Mouse (Mus musculus): ENCODE measurements around the gene Slc27a1.
A peak's percentile ranks its signal among the peaks of the same experiment; 100 is the strongest.
"Not testable (repeated sequence)": the region's sequence is repeated elsewhere in the genome, so short reads cannot be mapped to it uniquely, and the experiment has no call there.

Slc27a1 gene

DNA sequence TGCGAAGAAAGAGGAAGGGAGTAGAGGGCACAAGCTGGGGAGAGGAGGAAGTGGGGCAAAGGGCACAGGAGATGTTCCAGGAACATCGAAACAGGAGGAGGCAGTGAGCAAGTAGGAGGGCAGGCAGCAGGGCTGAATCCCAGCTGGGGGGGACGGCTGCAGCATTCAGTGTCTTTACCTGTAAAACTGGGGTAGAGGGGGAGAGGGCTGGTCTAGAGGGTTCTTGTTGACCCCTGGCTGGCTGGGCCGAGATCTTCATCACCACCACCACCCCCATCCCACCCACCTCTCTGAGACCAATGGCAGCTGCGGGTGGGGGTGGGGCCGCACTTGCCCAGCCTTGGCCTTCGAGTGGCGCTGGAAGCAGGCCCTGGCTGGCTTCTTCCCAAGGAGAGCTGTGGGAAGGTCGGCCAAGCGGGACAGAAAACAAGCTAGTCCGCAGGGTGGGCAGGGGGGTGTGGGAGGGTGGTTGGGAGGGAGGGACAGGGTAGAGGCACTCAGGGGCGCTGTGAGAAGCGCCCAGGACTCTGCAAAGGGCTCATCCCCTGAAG is at the start of gene Slc27a1:
Gene Slc27a1, plus strand, starts transcription at position 496 of the 551 bp plus-strand sequence.
- no peak for DNase-seq (ENCODE audit: low spot score)

DNA sequence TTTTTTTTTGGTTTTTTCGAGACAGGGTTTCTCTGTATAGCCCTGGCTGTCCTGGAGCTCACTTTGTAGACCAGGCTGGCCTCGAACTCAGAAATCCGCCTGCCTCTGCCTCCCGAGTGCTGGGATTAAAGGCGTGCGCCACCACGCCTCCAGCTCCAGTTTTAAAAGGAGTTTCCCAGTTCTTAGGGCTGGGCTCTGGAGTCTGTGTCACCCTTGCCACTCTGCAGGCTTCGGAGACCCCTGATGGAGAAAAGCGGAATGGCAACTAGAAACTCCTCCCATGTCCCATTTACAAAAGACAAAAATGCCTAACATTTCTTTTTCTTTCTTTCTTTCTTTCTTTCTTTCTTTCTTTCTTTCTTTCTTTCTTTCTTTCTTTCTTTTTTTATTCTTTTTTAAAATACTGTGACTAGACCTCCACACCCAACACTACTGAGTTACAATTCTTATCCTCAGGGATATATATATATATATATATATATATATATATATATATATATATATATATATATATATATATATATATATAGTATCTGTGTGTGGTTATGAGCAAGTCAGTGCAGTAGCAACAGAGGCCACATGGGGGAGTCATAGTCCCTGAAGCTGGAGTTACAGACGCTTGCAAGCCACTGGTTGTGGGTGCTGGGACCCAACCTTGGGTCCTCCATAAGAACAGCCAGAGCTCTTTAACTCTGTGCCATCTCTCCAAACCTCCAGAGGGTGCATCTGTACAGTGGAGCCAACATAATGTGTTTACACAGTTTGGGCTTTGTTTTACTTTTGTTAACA is 49.5 kb upstream of the Slc27a1 start:
- DNase-seq (ENCODE audit: low spot score) = peak; percentile 57

DNA sequence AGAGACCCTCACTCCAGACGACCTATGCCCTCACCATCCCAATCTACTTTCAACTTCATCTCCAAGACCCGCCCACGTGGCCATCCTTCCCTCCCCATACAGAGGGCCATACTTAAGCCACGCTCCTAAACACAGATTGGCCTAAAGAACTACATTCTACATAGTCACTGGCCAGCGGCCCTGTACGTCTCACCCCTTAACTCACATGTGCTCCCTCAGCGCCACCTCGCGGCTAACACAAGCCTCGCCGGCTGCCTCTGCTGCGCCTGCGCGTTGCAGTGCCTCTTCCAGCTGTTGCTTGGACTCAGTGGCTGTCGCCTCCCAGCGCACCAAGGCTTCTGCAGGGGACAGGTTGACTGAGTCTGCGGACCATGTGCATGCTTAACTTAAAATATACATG is 47.0 kb upstream of the Slc27a1 start:
- DNase-seq (ENCODE audit: low spot score) = peak; percentile 83

DNA sequence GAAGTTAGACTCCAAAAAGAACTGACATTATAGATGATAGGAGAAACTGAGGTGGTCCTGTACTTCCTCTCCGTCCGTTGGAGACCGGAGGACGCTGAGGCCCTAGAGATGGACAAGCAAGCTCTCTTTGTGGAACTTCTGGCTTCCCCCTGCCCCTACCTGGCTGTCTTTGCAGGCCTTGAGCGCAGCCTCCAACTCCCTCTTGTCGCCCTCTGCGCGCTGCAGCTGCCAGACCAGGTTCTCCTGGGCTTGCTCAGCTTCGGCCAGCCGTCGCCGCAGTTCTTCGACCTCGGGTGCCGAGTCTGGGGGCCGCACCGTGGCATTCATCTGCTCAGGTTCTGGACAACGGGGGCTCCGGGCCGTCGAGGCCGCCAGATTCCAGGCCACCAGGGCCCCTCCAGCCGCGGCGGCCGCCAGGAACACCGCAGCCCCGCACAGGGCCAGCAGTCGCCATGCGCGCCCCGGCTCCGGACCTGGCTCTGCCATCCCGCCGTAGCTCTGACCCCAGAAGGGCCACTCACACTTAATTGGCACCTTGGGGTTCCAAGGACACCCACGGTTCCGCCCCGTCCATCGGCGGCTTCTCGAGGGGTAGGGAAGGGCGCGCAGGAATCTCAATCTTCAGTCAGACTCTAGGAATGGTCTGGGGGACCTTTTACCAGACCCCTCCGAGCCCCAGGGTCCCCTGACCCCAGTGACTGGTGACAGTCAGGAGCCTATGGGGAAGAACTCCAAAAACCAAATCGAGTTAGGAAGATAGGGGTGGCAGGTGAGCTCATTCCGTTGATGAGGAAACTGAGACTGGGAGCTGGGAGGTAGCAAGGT is 43.2 kb upstream of the Slc27a1 start, which contains the start of gene Ccdc194:
Gene Ccdc194, minus strand, starts transcription at position 486 of the 825 bp plus-strand sequence.
- DNase-seq (ENCODE audit: low spot score) = no peak

DNA sequence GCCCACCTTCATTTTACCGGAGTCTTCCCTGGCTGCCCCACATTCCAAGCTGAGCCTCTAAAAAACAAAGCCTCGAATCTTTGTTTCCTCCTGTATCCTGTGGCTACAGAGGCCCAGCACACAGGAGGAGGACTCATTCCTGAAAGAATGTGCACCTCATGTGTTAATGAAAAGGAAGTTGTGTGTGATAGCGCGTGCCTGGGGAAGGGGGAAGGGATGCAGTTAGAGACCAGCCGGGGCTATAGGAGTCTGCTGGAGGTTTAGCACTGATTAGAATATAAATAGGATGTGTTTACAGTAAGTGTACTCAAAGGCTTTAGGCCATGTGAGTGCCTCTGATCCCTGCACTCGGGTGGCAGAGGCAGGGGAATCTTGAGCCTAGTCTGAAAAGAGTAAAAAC is 42.4 kb upstream of the Slc27a1 start:
- no peak for DNase-seq (ENCODE audit: low spot score)

DNA sequence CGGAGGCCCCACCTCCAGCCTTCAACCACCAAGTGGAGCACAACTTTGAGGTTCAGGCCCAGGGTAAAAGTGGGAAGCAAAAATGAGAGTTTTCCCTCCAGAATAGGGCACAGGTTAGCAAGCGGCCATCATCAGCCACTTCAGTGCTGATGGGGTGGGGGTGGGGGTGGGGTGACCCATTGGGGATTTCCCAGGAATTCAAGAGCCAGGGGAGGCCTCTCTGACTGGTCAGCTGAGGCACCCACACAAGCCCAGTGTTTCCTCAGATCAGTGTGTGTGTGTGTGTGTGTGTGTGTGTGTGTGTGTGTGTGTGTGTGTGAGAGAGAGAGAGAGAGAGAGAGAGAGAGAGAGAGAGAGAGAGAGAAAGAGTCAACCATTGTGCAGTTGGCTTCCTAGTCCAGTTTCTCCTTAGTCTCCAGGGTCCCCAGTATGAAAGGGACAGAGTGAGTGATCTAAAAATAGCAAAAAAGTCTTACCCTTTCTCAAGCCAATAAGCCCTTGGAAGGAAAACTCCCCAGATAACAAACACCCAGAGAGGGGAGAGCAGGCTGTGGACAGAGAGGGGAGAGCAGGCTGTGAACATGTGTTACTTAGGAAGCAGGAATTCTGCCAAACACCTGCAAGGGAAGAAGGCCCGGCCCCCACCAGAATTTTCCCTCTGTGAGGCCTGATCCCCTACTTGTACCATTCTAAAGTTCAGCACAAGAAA is 41.4 kb upstream of the Slc27a1 start:
- no peak for DNase-seq (ENCODE audit: low spot score)

DNA sequence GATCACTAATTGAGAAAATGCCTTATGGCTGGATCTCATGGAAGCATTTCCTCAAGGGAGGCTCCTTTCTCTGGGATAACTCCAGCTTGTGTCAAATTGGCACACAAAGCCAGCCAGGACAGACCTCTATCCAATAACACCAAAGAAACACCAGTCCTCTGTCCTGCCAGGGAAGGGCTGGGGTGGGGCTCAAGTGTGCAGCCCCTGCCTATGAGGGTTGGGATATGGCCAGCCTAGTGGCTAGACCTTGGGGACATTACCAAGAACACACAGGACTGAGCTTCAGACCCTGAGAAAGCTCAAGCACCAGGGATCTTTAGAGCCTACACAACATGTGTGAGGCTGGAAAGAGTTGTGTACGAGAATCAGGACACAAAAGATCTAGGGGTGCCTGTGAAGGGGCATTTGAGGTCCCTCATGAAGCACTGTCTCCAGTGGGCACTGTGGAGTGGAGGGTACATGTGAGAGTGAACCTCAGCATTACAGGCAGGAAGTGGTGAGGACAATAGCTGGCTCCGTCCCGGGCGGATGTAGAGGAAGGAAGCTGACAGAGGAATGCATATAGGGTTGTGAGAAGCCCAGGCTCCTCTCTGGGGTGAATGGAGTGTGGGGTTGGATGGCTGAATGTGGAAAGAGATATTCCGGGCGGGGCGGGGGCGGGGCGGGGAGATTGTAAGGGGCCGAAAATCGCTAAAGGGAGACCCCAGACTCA is 40.2 kb upstream of the Slc27a1 start:
- no peak for DNase-seq (ENCODE audit: low spot score)

DNA sequence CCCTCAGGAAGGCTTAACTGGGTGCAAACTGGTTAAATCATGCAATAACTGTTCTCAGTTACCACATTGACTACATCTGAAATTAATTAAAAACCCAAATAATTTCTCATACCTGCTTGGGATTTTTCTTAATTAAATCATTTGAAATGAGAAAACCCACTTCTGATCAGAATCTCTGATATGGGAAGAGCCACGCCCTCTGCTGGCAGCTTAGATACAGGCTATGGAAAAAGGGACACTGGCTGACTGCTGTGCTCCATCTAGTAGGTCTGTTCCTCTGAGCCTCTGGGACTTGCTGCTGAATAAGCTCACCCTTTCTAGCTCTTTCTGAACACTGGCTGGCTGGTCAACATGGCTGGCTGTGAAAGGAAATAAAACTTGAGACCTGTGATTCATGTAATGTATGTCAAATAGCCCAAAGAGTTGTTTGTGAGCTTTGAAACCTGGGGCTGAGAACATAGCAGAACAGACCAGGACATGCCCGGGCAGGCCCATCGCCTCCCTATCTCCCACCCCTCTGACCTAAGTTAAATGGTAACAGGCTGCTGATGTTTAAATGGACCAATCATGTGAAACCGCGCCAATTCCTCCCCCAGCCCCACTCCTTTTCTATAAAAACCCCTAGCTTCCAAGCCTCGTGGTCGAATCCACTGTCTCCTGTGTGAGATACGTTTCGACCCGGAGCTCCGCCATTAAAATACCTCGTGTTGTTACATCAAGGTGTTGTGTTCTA is 37.8 kb upstream of the Slc27a1 start:
- not testable (repeated sequence) for DNase-seq (ENCODE audit: low spot score)

DNA sequence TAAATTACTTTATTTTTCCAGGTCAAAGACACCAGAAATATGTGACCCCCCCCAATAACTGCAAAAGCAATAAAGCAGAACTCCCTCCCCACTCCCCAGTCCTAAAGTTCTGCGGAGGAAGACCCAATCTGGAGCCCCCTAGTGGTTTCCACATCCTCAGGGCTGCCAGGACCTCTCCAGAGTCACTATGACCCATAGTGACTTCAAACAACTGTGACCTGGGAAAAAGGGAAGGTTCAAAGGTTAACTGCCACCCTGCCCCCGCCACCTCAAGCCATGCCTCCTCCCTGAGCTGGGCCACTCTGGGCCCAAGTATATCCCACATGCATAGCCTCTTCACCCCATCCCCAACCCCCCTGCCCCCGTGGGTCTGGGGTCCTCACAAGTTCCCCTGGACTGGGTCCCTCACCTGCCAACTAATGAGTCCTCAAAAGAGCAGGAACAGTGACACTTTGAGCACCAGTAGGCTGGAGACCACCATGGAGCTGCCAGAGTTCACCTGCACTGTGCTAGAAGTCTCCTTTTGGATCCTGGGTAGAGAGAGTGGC is 34.3 kb upstream of the Slc27a1 start:
- DNase-seq (ENCODE audit: low spot score) = no peak

DNA sequence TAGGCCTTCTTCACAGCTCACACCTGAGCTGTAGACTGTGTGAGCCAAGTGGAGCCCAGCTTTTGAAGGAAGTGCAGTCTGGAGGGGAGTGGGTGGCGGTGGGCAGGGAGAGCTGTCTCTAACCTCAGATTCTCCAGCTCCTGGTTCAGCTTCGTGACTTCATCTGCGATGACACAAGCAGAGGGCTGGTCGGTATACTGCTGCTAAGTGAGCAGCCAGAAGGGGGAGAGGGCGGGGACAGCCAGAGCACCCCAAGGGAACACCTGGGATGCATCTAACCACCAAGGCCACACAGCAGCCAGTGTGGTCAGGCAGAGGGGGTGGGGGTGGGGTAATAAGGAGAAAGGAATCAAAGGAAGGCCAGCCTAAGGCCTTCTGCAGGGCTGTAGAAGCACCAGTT is 33.0 kb upstream of the Slc27a1 start:
- no peak for DNase-seq (ENCODE audit: low spot score)

DNA sequence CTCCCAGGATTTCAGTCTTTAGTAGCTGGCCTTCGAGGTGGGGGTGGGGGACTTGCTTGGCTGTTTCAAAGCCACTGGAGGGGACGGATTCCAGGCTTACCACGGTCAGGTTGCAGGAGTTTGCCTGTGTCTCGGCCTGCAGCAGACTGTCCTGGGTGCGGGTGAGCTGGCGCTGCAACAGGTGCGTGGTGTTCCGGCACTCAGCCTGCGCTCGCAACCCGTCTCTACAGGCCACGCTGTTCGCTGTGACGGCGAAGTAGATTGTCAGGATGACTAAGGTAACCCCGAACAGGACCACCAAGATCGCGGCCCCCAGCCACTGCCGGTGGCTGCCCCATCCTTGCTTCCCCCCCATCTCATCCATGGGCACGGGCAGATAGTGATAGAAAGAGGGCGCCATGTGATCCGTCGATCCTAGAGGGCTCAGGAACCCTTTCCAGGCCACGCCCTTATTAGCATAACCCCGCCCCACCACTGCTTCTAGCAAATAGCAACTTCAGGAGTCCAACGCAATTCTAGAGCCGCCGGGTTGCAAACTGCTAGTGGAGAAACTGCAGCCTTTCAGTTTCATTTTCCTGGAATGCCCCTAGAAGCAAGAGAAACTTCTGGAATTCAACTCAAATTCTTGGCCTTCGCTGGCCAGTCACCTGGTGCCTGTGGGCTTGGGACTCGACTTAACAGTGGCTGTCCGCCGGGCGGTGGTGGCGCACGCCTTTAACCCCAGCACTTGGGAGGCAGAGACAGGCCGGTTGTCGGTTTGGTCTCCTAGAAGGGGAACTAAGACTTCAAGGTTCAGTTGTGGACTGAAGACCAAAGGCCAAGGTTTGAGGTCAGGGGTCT is 31.4 kb upstream of the Slc27a1 start, which contains the start of gene Bst2:
Gene Bst2, minus strand, starts transcription at position 429 of the 840 bp plus-strand sequence.
- DNase-seq (ENCODE audit: low spot score) = peak; percentile 94

DNA sequence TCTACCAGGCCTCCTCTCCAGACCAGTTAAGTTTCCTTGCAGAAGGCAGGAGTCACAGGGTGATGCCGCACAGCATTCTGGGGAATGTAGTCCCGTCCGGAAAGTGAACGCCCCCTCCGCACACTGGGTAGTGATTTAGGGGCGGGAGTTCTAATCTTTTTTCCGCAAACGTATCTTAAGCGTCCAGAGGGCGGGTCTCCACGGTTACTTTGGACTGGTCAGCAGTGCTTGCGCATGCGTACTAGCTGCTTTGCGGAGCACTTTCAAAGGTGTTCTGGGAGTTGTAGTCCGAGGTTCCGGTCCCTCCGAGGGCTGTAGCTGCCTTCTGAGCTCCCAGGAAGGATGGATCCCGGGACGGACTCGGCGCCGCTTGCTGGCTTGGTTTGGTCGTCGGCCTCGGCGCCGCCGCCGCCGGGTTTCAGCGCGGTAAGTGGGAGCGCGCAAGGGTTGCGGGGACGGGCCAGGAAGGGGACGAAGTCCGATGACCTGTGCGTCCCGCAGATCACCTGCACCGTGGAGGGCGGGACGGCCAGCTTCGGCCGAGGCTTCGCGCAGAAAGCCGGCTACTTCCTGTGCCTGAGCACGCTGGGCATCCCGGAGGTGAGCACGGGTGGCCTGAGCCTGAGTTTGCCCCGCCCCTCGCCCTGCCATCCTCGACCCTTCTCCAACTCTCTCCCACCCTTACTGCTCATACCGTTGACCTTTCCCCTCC is 25.9 kb upstream of the Slc27a1 start, which contains the start of gene Mvb12a:
Gene Mvb12a, plus strand, starts transcription at position 291 of the 712 bp plus-strand sequence.
- DNase-seq (ENCODE audit: low spot score) = peak; percentile 93

DNA sequence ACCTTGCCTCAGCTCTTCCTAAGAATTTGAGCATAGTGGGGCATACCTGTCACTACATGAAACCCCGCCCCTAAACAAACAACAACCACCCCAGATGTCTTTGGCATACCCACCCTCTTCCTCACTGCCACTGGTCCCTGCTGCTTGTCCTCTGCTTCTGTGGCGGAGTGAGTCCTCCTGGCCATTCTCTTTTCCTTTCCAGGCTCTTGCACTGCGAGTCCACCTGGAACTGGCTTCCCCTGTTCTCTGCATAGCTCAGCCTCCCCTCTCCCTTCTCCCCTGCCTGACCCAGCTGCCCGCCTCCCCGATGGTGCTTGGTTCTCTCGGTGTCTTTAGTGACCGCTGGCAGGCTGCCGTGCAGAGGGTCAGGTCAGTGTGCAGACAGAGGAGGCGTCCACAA is 24.9 kb upstream of the Slc27a1 start:
- no peak for DNase-seq (ENCODE audit: low spot score)

DNA sequence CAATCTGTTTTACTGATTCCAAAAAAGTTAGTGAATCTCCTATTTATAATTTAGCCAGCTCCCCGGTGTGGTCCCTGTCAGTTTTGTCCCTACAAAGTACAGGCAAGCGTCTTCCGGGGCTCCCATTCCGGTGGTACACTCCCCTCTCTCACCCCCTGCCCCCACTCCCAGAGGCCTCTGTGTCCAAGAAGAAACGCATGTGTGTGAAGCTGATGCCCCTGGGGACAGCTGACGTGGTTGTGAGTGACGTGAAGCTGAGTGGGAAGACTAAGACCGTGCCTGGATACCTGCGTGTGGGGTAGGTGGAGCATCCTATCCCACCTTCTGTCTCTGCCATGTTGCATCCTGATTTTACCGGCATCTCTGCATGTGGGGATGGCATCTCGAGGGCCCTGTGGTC is 23.6 kb upstream of the Slc27a1 start:
- DNase-seq (ENCODE audit: low spot score) = no peak

DNA sequence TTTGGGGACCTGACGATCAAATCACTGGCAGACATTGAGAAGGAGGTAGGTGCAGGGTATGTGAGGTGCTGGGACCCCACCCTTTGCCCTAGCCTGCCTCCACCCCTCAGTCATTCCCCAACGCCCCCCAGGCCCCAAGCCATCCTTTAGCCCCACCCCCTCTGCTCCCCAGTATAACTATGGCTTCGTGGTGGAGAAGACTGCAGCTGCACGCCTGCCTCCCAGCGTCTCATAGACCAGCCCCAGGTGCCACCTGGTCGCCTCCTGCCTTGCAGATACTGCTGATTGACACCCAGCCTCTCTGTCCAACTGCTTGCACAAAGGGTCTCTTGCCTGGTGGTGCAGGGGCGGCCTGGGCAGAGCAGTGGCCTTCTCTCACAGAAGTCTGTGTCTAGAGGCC is 21.1 kb upstream of the Slc27a1 start:
- no peak for DNase-seq (ENCODE audit: low spot score)

DNA sequence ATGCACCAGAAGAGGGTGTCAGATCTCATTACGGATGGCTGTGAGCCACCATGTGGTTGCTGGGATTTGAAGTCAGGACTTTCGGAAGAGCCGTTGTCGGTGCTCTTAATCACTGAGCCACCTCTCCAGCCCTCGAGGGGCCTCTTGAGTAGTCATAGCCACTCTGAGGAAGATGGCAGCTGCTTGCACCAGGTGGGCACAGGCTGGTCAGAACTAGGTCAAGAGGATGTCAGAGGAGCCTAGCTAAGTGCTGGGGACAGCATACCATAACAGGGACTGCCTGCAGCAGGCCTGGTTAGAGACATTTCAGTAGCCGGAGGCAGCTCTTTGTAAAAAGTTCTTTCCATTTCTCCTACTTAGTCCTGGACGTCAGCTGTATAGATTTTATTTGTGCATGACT is 17.9 kb upstream of the Slc27a1 start:
- DNase-seq (ENCODE audit: low spot score) = no peak

DNA sequence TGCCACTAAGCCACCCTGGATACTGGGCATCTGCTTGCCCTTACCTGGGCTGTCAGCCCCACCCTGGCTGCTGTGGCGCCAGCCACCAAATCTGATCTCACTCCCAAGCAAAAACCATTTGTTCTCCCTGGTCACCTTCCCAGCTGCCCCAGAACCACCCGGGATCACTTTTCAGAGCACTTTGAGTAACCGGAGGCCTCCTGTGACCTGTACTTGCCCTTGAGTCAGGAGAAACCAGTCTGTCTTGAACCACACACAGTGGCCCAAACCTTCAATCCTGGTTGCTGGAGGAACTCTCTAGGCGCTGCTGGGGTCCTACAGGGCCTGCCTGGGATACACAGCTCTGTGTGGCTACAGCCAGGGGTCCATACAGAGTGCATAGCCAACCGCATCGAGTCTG is 15.9 kb upstream of the Slc27a1 start:
- no peak for DNase-seq (ENCODE audit: low spot score)

DNA sequence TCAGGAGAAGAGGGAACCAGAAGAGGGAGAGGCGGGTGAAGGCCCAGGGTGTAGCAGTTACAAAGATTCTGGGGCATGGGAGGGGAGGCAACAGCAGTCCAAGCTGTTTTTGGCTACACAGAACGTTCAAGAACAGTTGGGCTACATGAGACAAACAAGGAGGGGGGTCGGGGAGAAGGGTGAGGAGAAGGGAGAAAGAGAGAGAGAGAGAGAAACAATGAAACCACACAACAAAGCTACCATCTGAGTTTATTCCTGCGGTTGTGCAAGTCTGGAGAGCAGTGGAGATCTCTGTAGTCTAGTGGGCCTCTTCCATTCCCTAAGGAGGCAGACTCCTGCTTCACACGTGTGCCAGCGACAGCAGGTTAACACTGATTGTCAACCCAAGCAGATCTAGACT is 14.7 kb upstream of the Slc27a1 start:
- DNase-seq (ENCODE audit: low spot score) = no peak

DNA sequence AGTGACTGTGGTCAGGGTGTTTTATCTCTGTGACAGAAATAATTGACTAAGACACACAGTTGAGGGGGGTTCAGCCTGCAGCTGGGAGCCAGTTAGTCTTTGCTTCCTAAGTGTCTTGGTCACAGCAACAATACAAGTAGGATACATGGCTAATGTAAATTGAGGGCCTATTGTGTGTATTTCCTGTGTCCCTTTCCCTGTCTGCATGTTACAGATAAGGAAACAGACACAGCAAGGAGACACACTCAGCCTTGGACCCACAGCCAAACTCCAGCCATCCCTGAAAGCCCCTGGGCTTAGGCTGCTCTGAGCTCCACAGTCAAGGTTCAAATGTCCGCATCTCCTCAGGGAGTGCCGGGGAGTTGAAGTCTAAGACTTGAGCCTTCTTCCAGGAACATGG is 14.0 kb upstream of the Slc27a1 start:
- no peak for DNase-seq (ENCODE audit: low spot score)

Data from c-Kit-positive CD71-positive TER-119-positive erythroid progenitor cells, embryonic 14.5 days (primary cell).